Mouse (Mus musculus) frontal cortex, adult (tissue): Measurements from ENCODE around the gene Nup85.

Source experiments
- ATAC-seq: cut with Nextera tagmentation; 2 replicates; pipeline ENCODE4 v1.9.2; 2017; ENCODE audit warnings: mild to moderate bottlenecking, moderate library complexity, mixed read lengths; ENCODE audit not compliant: low TSS enrichment

The Nup85 gene

DNA sequence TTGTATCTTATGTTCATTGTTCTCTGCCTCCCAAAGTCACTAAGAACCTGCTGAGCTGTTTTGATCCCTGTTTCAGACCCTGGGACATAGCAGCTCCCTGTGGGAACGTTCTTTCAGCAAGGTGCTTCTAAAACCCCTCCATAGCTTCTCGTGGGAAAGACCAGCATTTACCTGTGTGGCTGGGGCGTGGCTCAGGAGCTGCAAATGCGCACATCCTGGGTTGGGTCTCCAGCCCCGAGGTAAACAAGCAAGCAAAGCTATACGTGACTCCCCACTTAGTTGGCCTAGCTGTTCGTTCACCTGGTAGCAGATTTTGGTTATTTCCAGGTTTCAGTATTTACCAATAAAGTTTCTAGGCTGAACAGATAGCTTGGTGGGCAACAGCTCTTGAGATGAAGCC, 68.0 kb downstream of the Nup85 start:
- ATAC-seq: no peak

DNA sequence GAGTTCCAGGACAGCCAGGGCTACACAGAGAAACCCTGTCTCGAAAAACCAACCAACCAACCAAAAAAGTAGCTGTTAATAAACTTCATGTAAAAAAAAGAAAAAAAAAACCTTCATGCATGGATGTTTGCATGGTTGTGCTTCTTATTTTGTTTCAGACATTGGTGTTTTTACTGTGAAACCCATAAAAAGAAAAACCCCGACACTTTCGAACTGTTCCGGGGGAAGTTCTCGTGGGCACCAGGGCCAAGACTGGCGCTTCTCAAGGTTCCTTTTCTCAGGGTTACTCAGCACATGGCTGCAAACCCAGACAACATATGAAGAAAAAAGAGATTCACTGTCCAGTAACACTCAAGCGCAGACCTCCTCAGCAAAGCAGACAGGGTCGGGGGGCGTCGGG, 68.6 kb downstream of the Nup85 start:
- ATAC-seq: no peak
